Mouse (Mus musculus): ENCODE measurements around the gene Arhgef40. TPM values are rescaled to one million over a fixed set of nuclear protein-coding genes. Genes with fewer than 3 reads are reported as not detected.
"Not testable (repeated sequence)": the region's sequence is repeated elsewhere in the genome, so short reads cannot be mapped to it uniquely, and the experiment has no call there.

The Arhgef40 gene
- total RNA-seq, 2 experiments from 2014 or later: 102 to 110 TPM

GRCm38 (mm10) chr14:52018248-52019050 lies 33.9 kb downstream of the Arhgef40 start:
- DNase-seq (ENCODE audit: low spot score in 2 of 2): no peak

- DNase-seq (ENCODE audit: low spot score in 2 of 2): no peak
These were observed 34.6 kb downstream of the Arhgef40 start for GRCm38 (mm10) chr14:52019051-52019589.

- DNase-seq (ENCODE audit: low spot score in 2 of 2): peak; percentile 90 to 98
These were observed 35.2 kb downstream of the Arhgef40 start for GRCm38 (mm10) chr14:52019590-52020340.

GRCm38 (mm10) chr14:52020486-52021137 lies 36.1 kb downstream of the Arhgef40 start, which contains the start of gene Zfp219:
Zfp219 (minus strand) TSS chr14:52020733.
- DNase-seq (ENCODE audit: low spot score in 2 of 2): peak; percentile 33 to 58

GRCm38 (mm10) chr14:52021138-52021529 lies 36.6 kb downstream of the Arhgef40 start:
- DNase-seq (ENCODE audit: low spot score in 2 of 2): no peak

- DNase-seq (ENCODE audit: low spot score in 2 of 2): no peak
These were observed 37.2 kb downstream of the Arhgef40 start for GRCm38 (mm10) chr14:52021568-52022212.

- DNase-seq (ENCODE audit: low spot score in 2 of 2): no peak
These were observed 37.8 kb downstream of the Arhgef40 start for GRCm38 (mm10) chr14:52022244-52022708.

- peak; percentile 67 to 81 for DNase-seq (ENCODE audit: low spot score in 2 of 2)
These were observed 38.4 kb downstream of the Arhgef40 start for GRCm38 (mm10) chr14:52022709-52023459.

GRCm38 (mm10) chr14:52024133-52024532 lies 39.6 kb downstream of the Arhgef40 start:
- no peak for DNase-seq (ENCODE audit: low spot score in 2 of 2)

- DNase-seq (ENCODE audit: low spot score in 2 of 2): no peak
These were observed 41.8 kb downstream of the Arhgef40 start for GRCm38 (mm10) chr14:52026342-52026741.

- no peak for DNase-seq (ENCODE audit: low spot score in 2 of 2)
These were observed 51.4 kb downstream of the Arhgef40 start for GRCm38 (mm10) chr14:52035926-52036325.

GRCm38 (mm10) chr14:52039332-52039731 lies 54.8 kb downstream of the Arhgef40 start:
- DNase-seq (ENCODE audit: low spot score in 2 of 2): no peak

GRCm38 (mm10) chr14:52042359-52042758 lies 57.8 kb downstream of the Arhgef40 start, which contains the start of gene Olfr221:
Olfr221 (minus strand) TSS chr14:52042459.
- DNase-seq (ENCODE audit: low spot score in 2 of 2): not testable (repeated sequence)

- DNase-seq (ENCODE audit: low spot score in 2 of 2): no peak
These were observed 58.9 kb downstream of the Arhgef40 start for GRCm38 (mm10) chr14:52043446-52043845.

- DNase-seq (ENCODE audit: low spot score in 2 of 2): no peak
These were observed 60.6 kb downstream of the Arhgef40 start for GRCm38 (mm10) chr14:52044901-52045678.

GRCm38 (mm10) chr14:52045966-52046565 lies 61.5 kb downstream of the Arhgef40 start:
- no peak for DNase-seq (ENCODE audit: low spot score in 2 of 2)

- not testable (repeated sequence) for DNase-seq (ENCODE audit: low spot score in 2 of 2)
These were observed 68.2 kb downstream of the Arhgef40 start for GRCm38 (mm10) chr14:52052720-52053119.
